In the genomic region with DNA sequence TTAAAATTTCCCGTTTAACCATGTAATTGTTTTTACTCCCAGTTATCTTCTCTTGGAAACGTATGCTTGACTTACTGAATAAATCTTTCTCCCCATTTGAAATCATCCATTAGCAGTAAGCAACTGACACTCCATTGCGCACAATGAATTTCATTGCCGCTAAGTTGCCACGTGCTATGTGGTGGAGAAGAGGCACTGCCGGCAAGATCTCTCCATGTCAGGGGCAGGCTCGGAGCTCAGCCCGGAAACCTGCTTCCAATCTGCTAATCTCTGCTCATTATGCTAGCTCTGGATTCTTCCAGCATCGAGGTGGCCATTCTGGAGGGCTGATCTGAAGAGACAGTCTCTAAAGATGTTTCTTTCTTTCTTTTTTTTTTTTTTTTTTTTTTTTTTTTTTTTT, we compare ENCODE assay signal across 12 mouse cellular contexts.
DNase-seq lines count a peak whose midpoint lies in the region; ATAC-seq and TF ChIP-seq lines count a peak whose summit lies in the region.
"Had no signal": no experiment of that assay in that cellular context is flagged by ENCODE, and none has a peak within 500 bp of the region (broad histone marks: within the 10 kb centered on the region; RNA-seq: fewer than 3 reads in every experiment).

No protein-coding gene starts in this region.

- DNase-seq in forebrain, embryonic 10.5 days (ENCODE audit: extremely low spot score, low spot score): no peak
- DNase-seq in midbrain, postnatal 0 days (ENCODE audit: low spot score): peak; percentile 51
- no peak for DNase-seq in stomach, postnatal 0 days (ENCODE audit: low spot score)
- no peak for DNase-seq in cerebellum, adult 11-12 months

- H3K27me3 ChIP-seq in forebrain, embryonic 16.5 days (replicated peaks; ENCODE audit: control insufficient read depth, insufficient read depth, low read length): no peaks in the 10 kb centered on the region
- no peaks in the 10 kb centered on the region for H3K27me3 ChIP-seq in forebrain, embryonic 10.5 days (ENCODE audit: poor library complexity, severe bottlenecking)
- H3K27me3 ChIP-seq in kidney, embryonic 16.5 days (ENCODE audit: insufficient read depth, low read length): no peaks in the 10 kb centered on the region
- H3K27me3 ChIP-seq in kidney, embryonic 15.5 days: no peaks in the 10 kb centered on the region
- no peaks in the 10 kb centered on the region for H3K27me3 ChIP-seq in midbrain, postnatal 0 days (ENCODE audit: insufficient read depth, low read length)
- no peaks in the 10 kb centered on the region for H3K27me3 ChIP-seq in midbrain, embryonic 15.5 days (replicated peaks)
- H3K27me3 ChIP-seq in stomach, postnatal 0 days (ENCODE audit: control insufficient read depth, insufficient read depth, low read length): no peaks in the 10 kb centered on the region
- H3K27me3 ChIP-seq: forebrain, embryonic 12.5 days; neural tube, embryonic 12.5 days had no signal

- ATAC-seq in forebrain, embryonic 16.5 days: peak; percentile 63; the same call in 1 of the 2 replicates
- no peak for ATAC-seq in kidney, embryonic 16.5 days (ENCODE audit: low FRiP score, low TSS enrichment)
- no peak for ATAC-seq in kidney, embryonic 15.5 days (replicated peaks; ENCODE audit: low FRiP score)
- no peak for ATAC-seq in midbrain, postnatal 0 days (ENCODE audit: low FRiP score)
- ATAC-seq in midbrain, embryonic 15.5 days (replicated peaks): no peak
- ATAC-seq in stomach, postnatal 0 days (ENCODE audit: low FRiP score, low TSS enrichment): no peak

- WGBS in forebrain, embryonic 16.5 days: 52% methylated on average over 9 of the region's 9 CpGs
- 76% methylated on average over 9 of the region's 9 CpGs for WGBS in forebrain, embryonic 10.5 days
- WGBS in kidney, embryonic 16.5 days: 74% methylated on average over 9 of the region's 9 CpGs
- WGBS in kidney, embryonic 15.5 days: 68% methylated on average over 9 of the region's 9 CpGs
- 39% methylated on average over 9 of the region's 9 CpGs for WGBS in midbrain, postnatal 0 days
- 51% methylated on average over 9 of the region's 9 CpGs for WGBS in midbrain, embryonic 15.5 days
- WGBS in stomach, postnatal 0 days: 40% methylated on average over 9 of the region's 9 CpGs

- TF ChIP-seq EP300 in stomach, postnatal 0 days (optimal IDR thresholded peaks at IDR 0.05): no peak

- peaks cover 10% of the 10 kb centered on the region for H3K4me1 ChIP-seq in forebrain, embryonic 16.5 days (replicated peaks; ENCODE audit: control insufficient read depth, insufficient read depth, low read length)
- peaks cover 6% of the 10 kb centered on the region for H3K4me1 ChIP-seq in forebrain, embryonic 10.5 days
- H3K4me1 ChIP-seq in kidney, embryonic 16.5 days (ENCODE audit: insufficient read depth, low read length): no peaks in the 10 kb centered on the region
- 0 out of 2 replicates have a peak, but pooled peaks cover 6% of the 10 kb centered on the region for H3K4me1 ChIP-seq in kidney, embryonic 15.5 days
- no peaks in the 10 kb centered on the region for H3K4me1 ChIP-seq in midbrain, postnatal 0 days (ENCODE audit: insufficient read depth, low read length)
- H3K4me1 ChIP-seq in midbrain, embryonic 15.5 days: no peaks in the 10 kb centered on the region; the same call in 1 of the 2 replicates
- no peaks in the 10 kb centered on the region for H3K4me1 ChIP-seq in stomach, postnatal 0 days (replicated peaks; ENCODE audit: control insufficient read depth, insufficient read depth)
- H3K4me1 ChIP-seq: limb, embryonic 10.5 days; neural tube, embryonic 12.5 days had no signal

- H3K4me3 ChIP-seq in forebrain, embryonic 16.5 days (replicated peaks; ENCODE audit: low read length): no peak overlapping the region
- H3K4me3 ChIP-seq in forebrain, embryonic 10.5 days: no peak overlapping the region
- H3K4me3 ChIP-seq in kidney, embryonic 16.5 days (ENCODE audit: low read length): no peak overlapping the region
- no peak overlapping the region for H3K4me3 ChIP-seq in kidney, embryonic 15.5 days (replicated peaks)
- no peak overlapping the region for H3K4me3 ChIP-seq in midbrain, postnatal 0 days (ENCODE audit: low read depth, low read length)
- no peak overlapping the region for H3K4me3 ChIP-seq in midbrain, embryonic 15.5 days
- H3K4me3 ChIP-seq in stomach, postnatal 0 days (ENCODE audit: low read depth, low read length): no peak overlapping the region
- H3K4me3 ChIP-seq: forebrain, embryonic 12.5 days; limb, embryonic 10.5 days; neural tube, embryonic 12.5 days had no signal

- TF ChIP-seq CTCF in midbrain, postnatal 0 days (IDR thresholded peaks at IDR 0.05): no peak
- TF ChIP-seq CTCF in stomach, postnatal 0 days (IDR thresholded peaks at IDR 0.05; ENCODE audit: low read depth): no peak

- H3K9ac ChIP-seq in forebrain, embryonic 16.5 days (replicated peaks; ENCODE audit: low read depth, low read length): no peak overlapping the region
- H3K9ac ChIP-seq in kidney, embryonic 16.5 days (replicated peaks; ENCODE audit: low read length): no peak overlapping the region
- no peak overlapping the region for H3K9ac ChIP-seq in kidney, embryonic 15.5 days
- no peak overlapping the region for H3K9ac ChIP-seq in midbrain, postnatal 0 days (replicated peaks; ENCODE audit: low read length, poor library complexity, severe bottlenecking)
- no peak overlapping the region for H3K9ac ChIP-seq in midbrain, embryonic 15.5 days
- no peak overlapping the region for H3K9ac ChIP-seq in stomach, postnatal 0 days (ENCODE audit: low read length)
- H3K9ac ChIP-seq: forebrain, embryonic 12.5 days; neural tube, embryonic 12.5 days had no signal

- H3K36me3 ChIP-seq in forebrain, embryonic 16.5 days (ENCODE audit: control insufficient read depth, insufficient read depth): no peaks in the 10 kb centered on the region
- H3K36me3 ChIP-seq in forebrain, embryonic 10.5 days (replicated peaks): no peaks in the 10 kb centered on the region
- H3K36me3 ChIP-seq in kidney, embryonic 16.5 days (ENCODE audit: insufficient read depth, low read length): no peaks in the 10 kb centered on the region
- no peaks in the 10 kb centered on the region for H3K36me3 ChIP-seq in kidney, embryonic 15.5 days
- H3K36me3 ChIP-seq in midbrain, postnatal 0 days (ENCODE audit: insufficient read depth, low read length): no peaks in the 10 kb centered on the region
- no peaks in the 10 kb centered on the region for H3K36me3 ChIP-seq in midbrain, embryonic 15.5 days (replicated peaks)
- no peaks in the 10 kb centered on the region for H3K36me3 ChIP-seq in stomach, postnatal 0 days (ENCODE audit: control insufficient read depth, insufficient read depth, low read length)
- H3K36me3 ChIP-seq: forebrain, embryonic 12.5 days; limb, embryonic 10.5 days; neural tube, embryonic 12.5 days had no signal

- H3K27ac ChIP-seq in forebrain, embryonic 16.5 days (ENCODE audit: low read length): no peak overlapping the region
- no peak overlapping the region for H3K27ac ChIP-seq in forebrain, embryonic 10.5 days
- H3K27ac ChIP-seq in kidney, embryonic 16.5 days (ENCODE audit: low read length): peak overlapping the region; percentile 43; the same call in 1 of the 2 replicates
- no peak overlapping the region for H3K27ac ChIP-seq in kidney, embryonic 15.5 days
- H3K27ac ChIP-seq in midbrain, postnatal 0 days (ENCODE audit: low read depth, low read length): no peak overlapping the region
- H3K27ac ChIP-seq in midbrain, embryonic 15.5 days: no peak overlapping the region
- peak overlapping the region; percentile 69; the same call in 1 of the 2 replicates for H3K27ac ChIP-seq in stomach, postnatal 0 days (replicated peaks)
- H3K27ac ChIP-seq: forebrain, embryonic 12.5 days; kidney, postnatal 0 days; limb, embryonic 10.5 days; neural tube, embryonic 12.5 days had no signal

- H3K4me2 ChIP-seq in forebrain, embryonic 16.5 days (ENCODE audit: low read length): no peak overlapping the region
- no peak overlapping the region for H3K4me2 ChIP-seq in kidney, embryonic 16.5 days (replicated peaks; ENCODE audit: low read depth, low read length)
- H3K4me2 ChIP-seq in kidney, embryonic 15.5 days: no peak overlapping the region
- H3K4me2 ChIP-seq in midbrain, postnatal 0 days (ENCODE audit: low read depth, low read length, poor library complexity, severe bottlenecking): no peak overlapping the region
- no peak overlapping the region for H3K4me2 ChIP-seq in midbrain, embryonic 15.5 days
- no peak overlapping the region for H3K4me2 ChIP-seq in stomach, postnatal 0 days (replicated peaks; ENCODE audit: low read depth)
- H3K4me2 ChIP-seq: forebrain, embryonic 12.5 days; neural tube, embryonic 12.5 days had no signal

- H3K9me3 ChIP-seq in forebrain, embryonic 16.5 days (ENCODE audit: control insufficient read depth, low read length): no peaks in the 10 kb centered on the region
- no peaks in the 10 kb centered on the region for H3K9me3 ChIP-seq in forebrain, embryonic 10.5 days
- no peaks in the 10 kb centered on the region for H3K9me3 ChIP-seq in kidney, embryonic 16.5 days (ENCODE audit: low read length)
- no peaks in the 10 kb centered on the region for H3K9me3 ChIP-seq in kidney, embryonic 15.5 days (replicated peaks)
- no peaks in the 10 kb centered on the region for H3K9me3 ChIP-seq in midbrain, postnatal 0 days (ENCODE audit: low read length)
- no peaks in the 10 kb centered on the region for H3K9me3 ChIP-seq in midbrain, embryonic 15.5 days
- no peaks in the 10 kb centered on the region for H3K9me3 ChIP-seq in stomach, postnatal 0 days (ENCODE audit: control insufficient read depth, low read length)
- H3K9me3 ChIP-seq: forebrain, embryonic 12.5 days; limb, embryonic 10.5 days; neural tube, embryonic 12.5 days had no signal

Comparison
In these comparisons a context has a peak if more than half of its experiments do, and no peak if none do; other contexts are left out.
1. H3K27ac ChIP-seq: peak in kidney, embryonic 16.5 days (single experiment) and stomach, postnatal 0 days (single experiment); none in forebrain, embryonic 16.5 days (single experiment), forebrain, embryonic 10.5 days (single experiment), kidney, embryonic 15.5 days (single experiment), midbrain, postnatal 0 days (single experiment) and midbrain, embryonic 15.5 days (single experiment).